Mouse (Mus musculus) embryonic fibroblast, embryonic 13.5 days (primary cell): Measurements from ENCODE around the gene Nxpe5.

ENCODE experiments used
- CTCF ChIP-seq: IDR thresholded peaks from 2 replicates; pipeline ENCODE4 v1.5.1; 2011; ENCODE audit warnings: mild to moderate bottlenecking, control low read depth, low read length, moderate library complexity, borderline replicate concordance; ENCODE audit not compliant: insufficient read depth
- POLR2A ChIP-seq: IDR thresholded peaks from 2 replicates; pipeline ENCODE4 v1.6.1; 2011; ENCODE audit warnings: low read depth, mild to moderate bottlenecking, control low read depth, low read length, moderate library complexity

GRCm38 (mm10) chr5:138281798-138282197 is 56.1 kb downstream of the Nxpe5 start:
- TF ChIP-seq CTCF, result no peak
- no peak for TF ChIP-seq POLR2A
